Mouse (Mus musculus) E14TG2a.4 (cell line): ENCODE measurements around the gene Mybpc1.
"Not testable (repeated sequence)": the region's sequence is repeated elsewhere in the genome, so short reads cannot be mapped to it uniquely, and the experiment has no call there.

Experiments used
- H3K27me3 ChIP-seq: 2 replicates; pipeline ENCODE4 v1.6.1; 2014; ENCODE audit warnings: low read length, control low read depth; ENCODE audit not compliant: insufficient read depth
- H3K36me3 ChIP-seq: 2 replicates; pipeline ENCODE4 v1.6.1; 2014; ENCODE audit warnings: low read length, control low read depth; ENCODE audit not compliant: insufficient read depth
- H3K4me1 ChIP-seq: replicated peaks from 2 replicates; pipeline ENCODE4 v1.6.1; 2014; ENCODE audit warnings: low read depth, low read length, control low read depth
- H3K4me3 ChIP-seq: replicated peaks from 2 replicates; pipeline ENCODE4 v1.5.1; 2014; ENCODE audit warnings: mild to moderate bottlenecking, low read length
- H3K9me3 ChIP-seq: 2 replicates; pipeline ENCODE4 v1.6.1; 2014; ENCODE audit warnings: low read length, control low read depth
- CTCF ChIP-seq: conservative IDR thresholded peaks from 2 replicates; pipeline ENCODE4 v1.5.1; 2014; ENCODE audit warnings: low read length
- NANOG ChIP-seq: IDR thresholded peaks from 2 replicates; pipeline ENCODE4 v1.6.1; 2014; ENCODE audit warnings: borderline replicate concordance, low read length, mixed read lengths
- POU5F1 ChIP-seq: IDR thresholded peaks from 2 replicates; pipeline ENCODE4 v1.6.1; 2014; ENCODE audit warnings: low read length, borderline replicate concordance

Mybpc1 gene

DNA sequence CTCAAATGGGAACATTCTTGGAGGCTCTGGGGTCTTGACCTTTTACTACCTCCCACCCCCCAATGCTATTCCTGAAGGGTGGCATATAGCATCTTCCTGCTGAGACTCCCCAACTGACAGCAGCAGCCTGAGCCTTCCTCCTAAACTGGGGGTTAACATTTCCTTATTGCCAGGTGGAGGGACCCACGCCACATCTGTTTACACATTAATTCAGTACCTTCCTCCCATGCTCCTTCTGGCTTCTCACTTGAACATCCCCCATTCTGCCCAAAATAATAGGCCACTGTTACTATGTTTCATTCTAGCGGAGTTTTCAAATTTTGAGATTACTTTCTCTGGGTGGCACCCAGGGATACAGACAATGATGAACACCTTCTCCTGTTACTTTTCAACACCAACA lies 80.9 kb downstream of the Mybpc1 start:
- Histone ChIP-seq H3K36me3 (no peaks in the 10 kb centered on the region), H3K4me3 (no peak overlapping the region), H3K4me1 (0 out of 2 replicates have a peak, but pooled peaks cover 4% of the 10 kb centered on the region), H3K27me3 (no peaks in the 10 kb centered on the region), H3K9me3 (no peaks in the 10 kb centered on the region)
- TF ChIP-seq NANOG (no peak), POU5F1 (no peak), CTCF (no peak)

DNA sequence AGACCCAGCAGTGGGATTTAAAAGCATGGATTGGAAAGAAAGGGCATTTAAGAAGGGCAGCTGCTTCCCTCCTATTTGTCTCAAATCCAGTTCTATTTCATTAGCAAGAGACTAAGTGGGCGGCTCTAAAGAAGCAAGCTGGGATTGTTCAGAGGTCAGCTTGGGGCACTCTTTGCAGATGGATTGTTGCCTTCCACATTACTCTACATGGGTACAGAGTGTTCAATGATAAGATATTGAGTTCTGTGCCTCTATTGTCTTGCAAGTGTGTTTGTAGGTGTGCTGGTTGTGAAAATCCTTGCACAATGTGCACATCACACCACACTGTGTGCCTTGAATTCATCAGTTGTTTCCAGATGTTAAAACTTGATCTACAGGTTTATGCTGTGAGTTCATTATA lies 81.7 kb downstream of the Mybpc1 start:
- Histone ChIP-seq H3K4me3 (no peak overlapping the region), H3K36me3 (no peaks in the 10 kb centered on the region), H3K4me1 (0 out of 2 replicates have a peak, but pooled peaks cover 4% of the 10 kb centered on the region), H3K27me3 (no peaks in the 10 kb centered on the region), H3K9me3 (no peaks in the 10 kb centered on the region)
- TF ChIP-seq NANOG (no peak), POU5F1 (no peak), CTCF (no peak)

DNA sequence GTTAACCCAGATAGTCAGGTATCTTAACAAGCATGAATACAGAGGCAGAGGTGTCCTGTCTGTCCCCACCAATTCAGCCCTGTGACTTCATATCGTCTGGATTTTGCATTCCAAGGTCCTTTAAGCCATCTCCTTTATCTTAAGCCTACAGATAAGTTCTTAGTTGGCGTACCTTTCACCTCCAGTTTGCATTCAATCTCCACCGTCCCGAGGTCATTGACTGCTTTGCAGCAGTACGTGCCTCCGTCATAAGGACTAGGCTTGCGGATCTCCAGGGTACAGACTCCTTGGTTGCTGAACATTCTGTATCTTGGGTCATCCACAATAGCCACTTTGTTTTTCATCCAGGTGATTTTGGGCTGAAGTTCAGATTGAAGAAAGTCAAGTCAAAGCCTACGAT lies 82.2 kb downstream of the Mybpc1 start:
- TF ChIP-seq POU5F1 (no peak), CTCF (no peak), NANOG (no peak)
- Histone ChIP-seq H3K27me3 (no peaks in the 10 kb centered on the region), H3K4me3 (no peak overlapping the region), H3K36me3 (no peaks in the 10 kb centered on the region), H3K4me1 (0 out of 2 replicates have a peak, but pooled peaks cover 4% of the 10 kb centered on the region), H3K9me3 (no peaks in the 10 kb centered on the region)

DNA sequence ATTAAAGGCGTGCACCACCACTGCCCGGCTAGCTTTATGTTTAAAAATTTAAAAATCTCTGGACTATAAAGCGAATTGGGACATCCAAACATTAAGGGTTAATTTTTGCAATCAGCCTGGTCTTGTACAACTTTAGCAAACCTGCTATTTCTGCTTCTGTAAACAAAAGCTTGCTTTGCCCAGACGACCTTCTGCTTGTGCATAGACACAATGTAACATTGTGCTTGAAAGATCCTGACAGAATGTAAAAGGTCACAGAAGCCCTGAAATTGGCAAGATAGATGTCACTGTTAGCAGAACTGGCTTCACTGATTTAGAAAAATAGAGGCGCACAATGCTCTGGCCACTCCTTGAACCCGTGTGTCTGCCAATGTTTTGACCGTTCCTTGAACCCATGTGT lies 89.9 kb downstream of the Mybpc1 start:
- not testable (repeated sequence) for H3K36me3 ChIP-seq, H3K4me3 ChIP-seq, H3K27me3 ChIP-seq, H3K9me3 ChIP-seq
- H3K4me1 ChIP-seq, result peaks cover 16% of the 10 kb centered on the region

DNA sequence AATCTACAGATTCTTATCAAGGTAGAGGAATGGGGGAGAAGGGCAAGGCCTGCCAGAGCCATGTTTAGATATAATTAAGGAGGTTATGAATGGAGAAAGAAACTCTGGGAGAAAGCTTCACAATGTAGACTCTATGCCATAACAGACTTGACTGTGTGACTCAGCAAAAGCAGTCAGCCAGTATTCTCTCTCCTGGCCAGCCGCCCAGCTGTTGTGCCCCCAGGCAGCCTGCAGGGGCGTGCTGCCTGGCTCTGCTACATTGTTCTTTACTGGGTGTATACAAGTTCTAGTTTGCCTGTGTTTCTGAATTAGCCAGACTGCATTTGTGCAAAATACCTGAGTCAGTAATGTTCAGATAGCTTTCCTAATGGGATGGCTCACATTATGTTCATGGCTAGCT lies 90.5 kb downstream of the Mybpc1 start:
- Histone ChIP-seq H3K9me3 (peaks cover 6% of the 10 kb centered on the region; the same call in 1 of the 2 replicates), H3K4me1 (peaks cover 16% of the 10 kb centered on the region), H3K27me3 (no peaks in the 10 kb centered on the region), H3K36me3 (no peaks in the 10 kb centered on the region), H3K4me3 (no peak overlapping the region)
- TF ChIP-seq POU5F1 (no peak), CTCF (peak; percentile 53)

DNA sequence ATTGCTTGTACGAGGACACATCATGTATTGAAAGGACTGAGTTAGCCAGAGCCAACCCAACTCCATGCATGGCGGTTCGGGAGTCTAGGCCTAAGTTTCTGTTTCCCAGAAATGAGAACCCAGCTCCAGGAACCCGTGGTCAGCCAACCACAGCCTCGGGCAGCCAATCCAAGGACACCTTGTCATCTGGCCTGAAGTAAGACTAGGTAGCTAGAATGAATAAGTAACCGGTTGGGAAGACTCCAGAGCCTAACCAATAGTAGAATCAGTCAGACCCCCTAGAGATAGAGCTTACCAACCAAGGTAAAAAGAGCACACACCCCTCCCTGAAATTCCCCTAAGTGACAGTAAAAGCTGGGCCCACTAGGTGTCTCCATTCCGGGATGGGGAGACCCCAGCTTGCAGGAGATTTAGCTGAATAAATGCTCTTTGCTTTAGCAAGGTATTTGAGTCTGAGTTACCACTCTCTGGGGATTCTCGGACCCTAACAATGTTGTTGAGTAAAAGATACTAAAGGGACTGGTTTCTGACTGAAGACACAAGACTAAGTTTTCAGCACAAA lies 91.3 kb downstream of the Mybpc1 start:
- Histone ChIP-seq H3K4me1 (peaks cover 16% of the 10 kb centered on the region), H3K9me3 (peaks cover 6% of the 10 kb centered on the region; the same call in 1 of the 2 replicates), H3K36me3 (no peaks in the 10 kb centered on the region), H3K4me3 (no peak overlapping the region), H3K27me3 (no peaks in the 10 kb centered on the region)
- TF ChIP-seq NANOG (no peak), POU5F1 (no peak), CTCF (peak; percentile 25)

DNA sequence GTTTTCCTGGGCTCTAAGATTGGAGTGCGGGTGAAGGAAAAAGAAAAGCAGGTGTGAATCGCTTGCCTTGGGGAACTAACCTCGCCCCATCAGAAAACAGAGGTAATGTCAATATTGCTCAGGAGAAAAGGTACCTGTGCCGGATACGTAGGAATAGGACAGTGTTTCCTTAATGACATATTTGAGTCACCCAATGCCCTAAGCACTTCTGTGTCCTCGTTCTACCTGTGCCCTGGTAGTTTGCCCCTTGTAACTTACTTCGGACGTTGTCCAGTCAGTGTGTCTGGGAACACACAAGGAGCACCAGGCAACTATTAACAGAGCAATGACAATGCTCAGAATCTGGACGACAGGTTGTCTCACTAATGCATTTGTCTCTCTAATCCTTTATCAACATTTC lies 93.6 kb downstream of the Mybpc1 start:
- H3K9me3 ChIP-seq, result peaks cover 6% of the 10 kb centered on the region; the same call in 1 of the 2 replicates
- H3K4me1 ChIP-seq, result peaks cover 16% of the 10 kb centered on the region
- H3K4me3 ChIP-seq, result no peak overlapping the region
- H3K27me3 ChIP-seq, result no peaks in the 10 kb centered on the region
- no peaks in the 10 kb centered on the region for H3K36me3 ChIP-seq
- TF ChIP-seq CTCF (no peak), NANOG (no peak), POU5F1 (no peak)

DNA sequence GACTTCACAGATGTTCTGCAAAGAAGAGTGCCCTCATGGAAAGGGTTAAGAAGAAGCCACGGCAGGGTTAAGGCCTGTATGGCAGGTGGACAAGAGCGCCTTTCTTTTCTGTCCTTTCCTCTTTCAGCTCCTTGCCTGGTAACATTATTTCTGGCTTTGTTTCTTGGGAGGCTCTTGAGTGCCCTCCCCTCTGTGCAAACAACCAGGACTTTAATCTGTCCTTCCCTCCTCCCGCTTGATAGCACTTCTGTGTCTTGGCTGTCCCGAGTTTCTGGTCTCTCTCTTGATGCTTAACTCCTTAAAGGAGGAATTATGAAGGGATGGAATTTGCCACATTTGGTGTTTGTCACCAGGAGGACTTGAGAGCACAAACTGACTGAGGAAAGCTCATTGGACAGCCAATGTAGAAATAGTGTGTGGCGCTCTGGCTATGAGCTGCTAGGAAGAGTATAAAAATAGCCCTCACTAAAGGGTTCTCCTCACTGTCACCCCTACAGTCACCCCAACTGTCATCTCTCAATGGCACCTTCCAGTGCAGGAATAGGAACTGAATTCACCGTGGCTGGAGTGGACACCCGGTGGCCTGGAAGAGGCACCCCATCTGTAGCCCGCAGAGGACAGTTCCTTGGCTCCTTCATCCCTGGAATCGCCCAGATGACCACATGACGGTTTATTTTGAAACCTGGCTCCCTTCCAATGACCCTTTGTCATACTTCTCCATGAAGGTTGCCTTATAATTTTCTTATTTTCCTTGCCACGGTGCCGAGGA lies 94.3 kb downstream of the Mybpc1 start:
- no peaks in the 10 kb centered on the region for H3K36me3 ChIP-seq

DNA sequence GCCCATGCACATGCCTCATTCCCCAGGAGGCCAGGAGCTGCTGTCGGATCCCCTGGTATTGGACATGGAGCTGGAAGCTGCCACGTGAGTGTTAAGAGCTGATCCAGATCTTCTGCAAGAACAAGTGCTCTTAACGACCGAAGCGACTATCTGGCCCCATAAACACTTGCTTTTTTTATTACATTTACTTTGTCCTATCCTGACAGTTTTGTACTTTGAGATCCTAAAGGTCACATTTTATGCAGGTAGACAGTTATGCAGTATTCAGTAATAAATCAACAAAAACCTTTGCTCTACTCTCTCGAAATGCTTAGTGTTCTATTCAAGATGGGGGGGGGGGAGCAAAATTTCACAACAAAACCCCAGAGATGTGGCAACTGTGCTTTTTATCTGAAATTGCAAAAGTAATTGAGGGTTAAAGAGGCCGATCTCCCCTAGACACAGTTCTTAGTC lies 97.2 kb downstream of the Mybpc1 start:
- Histone ChIP-seq H3K36me3 (no peaks in the 10 kb centered on the region), H3K27me3 (peaks cover 6% of the 10 kb centered on the region), H3K4me1 (peaks cover 25% of the 10 kb centered on the region), H3K9me3 (no peaks in the 10 kb centered on the region), H3K4me3 (no peak overlapping the region)
- TF ChIP-seq CTCF (no peak), POU5F1 (no peak), NANOG (no peak)

More for the DNA sequence above, 94.3 kb downstream of the Mybpc1 start:
- no peak overlapping the region for H3K4me3 ChIP-seq
- TF ChIP-seq POU5F1 (no peak), NANOG (no peak), CTCF (no peak)
- H3K9me3 ChIP-seq, result 0 out of 2 replicates have a peak, but pooled peaks cover 4% of the 10 kb centered on the region
- H3K4me1 ChIP-seq, result peaks cover 20% of the 10 kb centered on the region
- no peaks in the 10 kb centered on the region for H3K27me3 ChIP-seq
